Mouse (Mus musculus): Measurements from ENCODE around the gene 2010111I01Rik.

- TF ChIP-seq CTCF (IDR thresholded peaks at IDR 0.05): no peak
- no peak for TF ChIP-seq POLR2A (IDR thresholded peaks at IDR 0.05; ENCODE audit: insufficient read depth, low read depth, low read length)
- TF ChIP-seq EP300 (IDR thresholded peaks at IDR 0.05; ENCODE audit: insufficient read depth, low read depth, low read length): no peak
Observed at GRCm38 (mm10) chr13:63304799-63305159, 340.1 kb downstream of the 2010111I01Rik start.

Measured in heart, adult 2 months (tissue).